Mouse (Mus musculus): ENCODE measurements around the gene Krtcap2. TPM values are rescaled to one million over a fixed set of nuclear protein-coding genes. Genes with fewer than 3 reads are reported as not detected.

Gene Krtcap2
- polyA plus RNA-seq, 1 experiment, result 299 TPM

DNA sequence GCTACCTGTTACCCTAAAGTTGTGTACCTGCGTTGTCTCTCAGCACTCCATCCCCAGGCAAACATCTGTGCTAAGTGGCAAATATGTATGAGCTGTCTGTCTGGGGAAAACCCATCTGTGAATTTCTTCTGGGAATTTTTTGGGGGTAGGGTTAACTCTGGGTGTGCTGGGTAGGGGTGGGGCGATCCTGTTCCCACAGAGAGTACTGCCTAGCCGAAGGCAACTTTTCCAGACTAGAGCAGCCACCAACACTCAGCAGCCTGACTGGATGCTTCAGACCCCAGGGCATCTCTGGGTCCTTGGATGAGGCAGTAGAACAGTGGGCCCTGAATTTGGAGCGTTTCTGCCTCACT, 36.5 kb downstream of the Krtcap2 start:
- peaks cover 5% of the 10 kb centered on the region for H3K27me3 ChIP-seq (ENCODE audit: control insufficient read depth, insufficient read depth, insufficient read length)
- no peaks in the 10 kb centered on the region for H3K36me3 ChIP-seq (ENCODE audit: control insufficient read depth, insufficient read depth)
- H3ac ChIP-seq (ENCODE audit: control insufficient read depth, insufficient read length, low read depth), result no peak overlapping the region
- no peak overlapping the region for H3K4me3 ChIP-seq (ENCODE audit: insufficient read depth, poor library complexity, severe bottlenecking)
- TF ChIP-seq CTCF (IDR thresholded peaks at IDR 0.05; ENCODE audit: control insufficient read depth, insufficient read depth, insufficient read length) (no peak), USF1 (IDR thresholded peaks at IDR 0.05; ENCODE audit: low read depth) (no peak), CEBPB (IDR thresholded peaks at IDR 0.05; ENCODE audit: low read depth) (no peak), MYOG (IDR thresholded peaks at IDR 0.05; ENCODE audit: control insufficient read depth, extremely low read depth, insufficient read length) (no peak), MYOD1 (IDR thresholded peaks at IDR 0.05; ENCODE audit: control insufficient read depth, insufficient read length, low read depth) (no peak), FOSL1 (IDR thresholded peaks at IDR 0.05; ENCODE audit: insufficient read depth, low read length, poor library complexity, severe bottlenecking) (no peak), MAX (IDR thresholded peaks at IDR 0.05) (no peak)
- H3K79me3 ChIP-seq (ENCODE audit: low read depth), result peaks cover 7% of the 10 kb centered on the region
- peaks cover 19% of the 10 kb centered on the region for H3K79me2 ChIP-seq (ENCODE audit: control insufficient read depth, insufficient read depth)

DNA sequence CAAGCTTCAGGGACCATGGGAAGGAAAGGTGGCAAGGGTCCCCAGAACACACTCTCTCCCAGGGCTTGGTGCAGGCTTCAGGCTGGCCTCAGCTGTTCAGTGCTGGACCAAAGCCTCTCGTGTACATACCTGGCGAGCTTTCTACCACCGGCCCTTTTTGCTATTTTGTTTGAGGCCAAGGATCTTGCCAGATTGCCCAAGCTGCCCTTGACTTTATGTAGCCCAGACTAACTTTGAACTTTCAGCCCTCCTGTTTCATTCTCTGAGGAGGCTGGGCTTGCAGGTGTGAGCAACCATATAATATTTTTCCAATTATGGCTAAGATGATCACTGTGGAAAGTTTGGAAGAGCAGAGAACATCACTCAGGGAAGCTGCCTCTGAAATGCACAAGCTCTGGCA, 38.5 kb downstream of the Krtcap2 start:
- Histone ChIP-seq H3K79me3 (ENCODE audit: low read depth) (no peaks in the 10 kb centered on the region), H3K36me3 (ENCODE audit: control insufficient read depth, insufficient read depth) (no peaks in the 10 kb centered on the region), H3K4me3 (ENCODE audit: insufficient read depth, poor library complexity, severe bottlenecking) (no peak overlapping the region), H3ac (ENCODE audit: control insufficient read depth, insufficient read length, low read depth) (no peak overlapping the region), H3K27me3 (ENCODE audit: control insufficient read depth, insufficient read depth, insufficient read length) (peaks cover 5% of the 10 kb centered on the region), H3K79me2 (ENCODE audit: control insufficient read depth, insufficient read depth) (peaks cover under 1% of the 10 kb centered on the region)
- TF ChIP-seq FOSL1 (IDR thresholded peaks at IDR 0.05; ENCODE audit: insufficient read depth, low read length, poor library complexity, severe bottlenecking) (no peak), MYOD1 (IDR thresholded peaks at IDR 0.05; ENCODE audit: control insufficient read depth, insufficient read length, low read depth) (no peak), MYOG (IDR thresholded peaks at IDR 0.05; ENCODE audit: control insufficient read depth, extremely low read depth, insufficient read length) (no peak), MAX (IDR thresholded peaks at IDR 0.05) (no peak), CTCF (IDR thresholded peaks at IDR 0.05; ENCODE audit: control insufficient read depth, insufficient read depth, insufficient read length) (no peak), USF1 (IDR thresholded peaks at IDR 0.05; ENCODE audit: low read depth) (no peak), CEBPB (IDR thresholded peaks at IDR 0.05; ENCODE audit: low read depth) (no peak)

DNA sequence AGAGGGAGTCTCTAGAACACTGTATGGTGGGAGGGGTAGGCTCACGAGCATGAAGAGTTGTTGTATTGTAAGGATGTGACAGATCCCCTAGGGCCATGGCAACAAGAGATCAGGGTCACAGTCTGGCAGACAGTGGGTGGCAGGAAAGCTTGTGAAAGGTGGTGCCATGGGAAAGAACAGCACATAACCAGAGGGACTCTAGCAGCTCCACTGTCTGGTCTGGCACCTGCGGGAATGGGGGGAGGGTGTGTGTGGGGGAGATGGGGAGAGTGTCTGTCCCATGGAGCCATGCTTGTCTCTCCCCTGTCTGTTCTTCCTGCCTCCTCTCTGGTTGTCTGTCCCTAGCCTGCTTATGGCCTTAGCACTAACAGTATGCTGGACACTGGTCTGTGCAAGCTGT, 39.8 kb downstream of the Krtcap2 start:
- Histone ChIP-seq H3K27me3 (ENCODE audit: control insufficient read depth, insufficient read depth, insufficient read length) (peaks cover 5% of the 10 kb centered on the region), H3K79me2 (ENCODE audit: control insufficient read depth, insufficient read depth) (no peaks in the 10 kb centered on the region), H3ac (ENCODE audit: control insufficient read depth, insufficient read length, low read depth) (no peak overlapping the region), H3K79me3 (ENCODE audit: low read depth) (no peaks in the 10 kb centered on the region), H3K4me3 (ENCODE audit: insufficient read depth, poor library complexity, severe bottlenecking) (no peak overlapping the region), H3K36me3 (ENCODE audit: control insufficient read depth, insufficient read depth) (no peaks in the 10 kb centered on the region)
- TF ChIP-seq USF1 (IDR thresholded peaks at IDR 0.05; ENCODE audit: low read depth), result no peak

DNA sequence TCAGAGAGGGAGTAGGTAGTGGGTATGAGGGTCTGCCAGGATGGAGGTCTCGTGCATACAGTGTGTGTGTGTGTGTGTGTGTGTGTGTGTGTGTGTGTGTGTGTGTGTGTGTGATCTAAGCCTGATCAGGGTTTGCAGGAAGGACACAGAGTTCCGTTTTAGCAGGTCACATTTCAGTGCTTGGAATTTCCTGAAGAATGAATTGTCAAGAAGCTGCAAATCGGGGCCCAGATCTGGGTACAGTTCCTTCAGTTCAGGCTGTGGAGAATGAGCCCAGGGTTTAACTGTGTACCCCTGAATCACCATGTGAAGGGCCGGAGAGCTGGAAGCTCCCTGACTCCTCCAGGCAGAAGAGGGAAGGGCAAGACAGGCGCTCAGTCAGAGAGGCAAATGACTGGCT, 41.5 kb downstream of the Krtcap2 start:
- Histone ChIP-seq H3K79me3 (ENCODE audit: low read depth) (no peaks in the 10 kb centered on the region), H3K27me3 (ENCODE audit: control insufficient read depth, insufficient read depth, insufficient read length) (peaks cover 5% of the 10 kb centered on the region), H3ac (ENCODE audit: control insufficient read depth, insufficient read length, low read depth) (no peak overlapping the region), H3K36me3 (ENCODE audit: control insufficient read depth, insufficient read depth) (no peaks in the 10 kb centered on the region), H3K79me2 (ENCODE audit: control insufficient read depth, insufficient read depth) (no peaks in the 10 kb centered on the region), H3K4me3 (ENCODE audit: insufficient read depth, poor library complexity, severe bottlenecking) (no peak overlapping the region)
- TF ChIP-seq MAX (IDR thresholded peaks at IDR 0.05) (no peak), FOSL1 (IDR thresholded peaks at IDR 0.05; ENCODE audit: insufficient read depth, low read length, poor library complexity, severe bottlenecking) (no peak), MYOG (IDR thresholded peaks at IDR 0.05; ENCODE audit: control insufficient read depth, extremely low read depth, insufficient read length) (no peak), CTCF (IDR thresholded peaks at IDR 0.05; ENCODE audit: control insufficient read depth, insufficient read depth, insufficient read length) (no peak), USF1 (IDR thresholded peaks at IDR 0.05; ENCODE audit: low read depth) (no peak), MYOD1 (IDR thresholded peaks at IDR 0.05; ENCODE audit: control insufficient read depth, insufficient read length, low read depth) (no peak), CEBPB (IDR thresholded peaks at IDR 0.05; ENCODE audit: low read depth) (no peak)

DNA sequence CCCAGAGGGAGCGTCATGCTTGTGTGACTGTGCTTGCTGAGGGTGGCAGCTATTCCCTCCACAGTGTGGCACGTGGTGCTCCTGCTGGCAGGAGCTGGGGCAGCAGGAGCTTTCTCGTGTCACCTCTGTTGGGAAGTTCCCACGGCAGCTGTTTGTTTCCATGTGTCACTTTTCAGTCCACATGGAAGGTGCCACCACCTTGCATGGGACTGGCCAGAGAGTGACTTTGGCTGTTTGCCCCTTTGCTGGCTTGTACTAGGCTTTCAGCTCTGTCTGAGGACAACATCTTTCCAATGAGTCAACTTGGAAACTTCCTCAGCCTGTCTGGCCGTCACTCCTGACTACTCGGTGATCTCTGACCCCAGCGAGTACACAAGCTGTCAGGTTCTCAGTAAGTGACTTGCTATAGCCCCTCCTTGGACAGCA, 42.8 kb downstream of the Krtcap2 start:
- peaks cover 5% of the 10 kb centered on the region for H3K27me3 ChIP-seq (ENCODE audit: control insufficient read depth, insufficient read depth, insufficient read length)
- no peak overlapping the region for H3ac ChIP-seq (ENCODE audit: control insufficient read depth, insufficient read length, low read depth)
- H3K79me2 ChIP-seq (ENCODE audit: control insufficient read depth, insufficient read depth), result no peaks in the 10 kb centered on the region
- H3K36me3 ChIP-seq (ENCODE audit: control insufficient read depth, insufficient read depth), result no peaks in the 10 kb centered on the region
- no peaks in the 10 kb centered on the region for H3K79me3 ChIP-seq (ENCODE audit: low read depth)
- H3K4me3 ChIP-seq (ENCODE audit: insufficient read depth, poor library complexity, severe bottlenecking), result no peak overlapping the region
- TF ChIP-seq MAX (IDR thresholded peaks at IDR 0.05), result peak; percentile 38
- no peak for TF ChIP-seq CEBPB (IDR thresholded peaks at IDR 0.05; ENCODE audit: low read depth)

DNA sequence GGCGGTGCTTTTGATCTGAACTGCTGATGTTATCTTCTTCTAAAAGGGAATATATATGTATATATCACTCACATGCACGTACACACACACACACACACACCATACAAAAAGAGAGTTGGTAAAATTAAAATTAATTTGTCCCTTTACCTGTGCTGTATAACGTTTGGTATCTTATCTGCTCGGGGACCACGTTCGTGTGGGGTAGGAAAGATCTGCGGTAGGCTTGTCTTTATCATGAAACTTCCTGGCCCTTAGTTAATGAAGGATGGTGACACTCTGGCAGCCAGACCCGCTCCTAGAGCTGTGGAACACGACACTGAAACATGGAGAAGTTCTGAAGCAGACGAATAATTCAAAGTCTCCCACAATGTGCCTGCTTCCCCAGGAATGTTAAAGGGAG, 46.1 kb downstream of the Krtcap2 start:
- Histone ChIP-seq H3K79me3 (ENCODE audit: low read depth) (no peaks in the 10 kb centered on the region), H3K79me2 (ENCODE audit: control insufficient read depth, insufficient read depth) (no peaks in the 10 kb centered on the region), H3K4me3 (ENCODE audit: insufficient read depth, poor library complexity, severe bottlenecking) (no peak overlapping the region), H3K36me3 (ENCODE audit: control insufficient read depth, insufficient read depth) (no peaks in the 10 kb centered on the region), H3K27me3 (ENCODE audit: control insufficient read depth, insufficient read depth, insufficient read length) (no peaks in the 10 kb centered on the region), H3ac (ENCODE audit: control insufficient read depth, insufficient read length, low read depth) (no peak overlapping the region)
- no peak for TF ChIP-seq MYOD1 (IDR thresholded peaks at IDR 0.05; ENCODE audit: control insufficient read depth, insufficient read length, low read depth)
- TF ChIP-seq MYOG (IDR thresholded peaks at IDR 0.05; ENCODE audit: control insufficient read depth, extremely low read depth, insufficient read length), result no peak
- TF ChIP-seq FOSL1 (IDR thresholded peaks at IDR 0.05; ENCODE audit: insufficient read depth, low read length, poor library complexity, severe bottlenecking), result no peak
- no peak for TF ChIP-seq MAX (IDR thresholded peaks at IDR 0.05)
- no peak for TF ChIP-seq CTCF (IDR thresholded peaks at IDR 0.05; ENCODE audit: control insufficient read depth, insufficient read depth, insufficient read length)
- TF ChIP-seq CEBPB (IDR thresholded peaks at IDR 0.05; ENCODE audit: low read depth), result no peak
- TF ChIP-seq USF1 (IDR thresholded peaks at IDR 0.05; ENCODE audit: low read depth), result no peak
